Comparison of ENCODE assay signal across 8 mouse cellular contexts in genomic region chr4:128924841-128925606, GRCm38 (mm10). TPM values are rescaled to one million over a fixed set of nuclear protein-coding genes. Genes with fewer than 3 reads are reported as not detected.
DNase-seq lines count a peak whose midpoint lies in the region; ATAC-seq and TF ChIP-seq lines count a peak whose summit lies in the region.

No protein-coding gene starts in this region.

- no peaks in the 10 kb centered on the region for H3K9me3 ChIP-seq in ES-Bruce4 (replicated peaks; ENCODE audit: control insufficient read depth, insufficient read depth, low read length, poor library complexity, severe bottlenecking)
- H3K9me3 ChIP-seq in forebrain, postnatal 0 days (ENCODE audit: low read length): no peaks in the 10 kb centered on the region
- no peaks in the 10 kb centered on the region for H3K9me3 ChIP-seq in lung, embryonic 14.5 days (ENCODE audit: low read depth, low read length)

- TF ChIP-seq CTCF in ES-Bruce4 (IDR thresholded peaks at IDR 0.05; ENCODE audit: low read depth, low read length): peak; percentile 90
- TF ChIP-seq CTCF in forebrain, postnatal 0 days (IDR thresholded peaks at IDR 0.05; ENCODE audit: low read depth): peak; percentile 94
- TF ChIP-seq CTCF in lung, embryonic 14.5 days (IDR thresholded peaks at IDR 0.05; ENCODE audit: low read depth): peak; percentile 93

- H3K9ac ChIP-seq in ES-Bruce4 (ENCODE audit: low read depth, poor library complexity, severe bottlenecking): peak overlapping the region; percentile 57
- H3K9ac ChIP-seq in forebrain, postnatal 0 days: peak overlapping the region; percentile 37
- H3K9ac ChIP-seq in lung, embryonic 14.5 days: peak overlapping the region; percentile 21

- 0 out of 2 replicates have a peak, but pooled peaks have one; percentile 13 for TF ChIP-seq EP300 in ES-Bruce4 (IDR thresholded peaks at IDR 0.05; ENCODE audit: insufficient read depth, low read depth, low read length)

- peaks cover 2% of the 10 kb centered on the region for H3K4me1 ChIP-seq in ES-Bruce4 (ENCODE audit: control insufficient read depth, insufficient read depth, low read length)
- H3K4me1 ChIP-seq in forebrain, postnatal 0 days (ENCODE audit: insufficient read depth): peaks cover 6% of the 10 kb centered on the region; the same call in 1 of the 2 replicates
- H3K4me1 ChIP-seq in lung, embryonic 14.5 days (ENCODE audit: insufficient read depth): no peaks in the 10 kb centered on the region

- H3K36me3 ChIP-seq in ES-Bruce4 (ENCODE audit: control insufficient read depth, insufficient read depth, low read length, poor library complexity, severe bottlenecking): no peaks in the 10 kb centered on the region
- H3K36me3 ChIP-seq in forebrain, postnatal 0 days (ENCODE audit: insufficient read depth): no peaks in the 10 kb centered on the region
- H3K36me3 ChIP-seq in lung, embryonic 14.5 days (ENCODE audit: insufficient read depth): no peaks in the 10 kb centered on the region

- 15% methylated on average over 36 of the region's 36 CpGs for WGBS in forebrain, postnatal 0 days
- 13% methylated on average over 36 of the region's 36 CpGs for WGBS in lung, embryonic 14.5 days

- H3K27me3 ChIP-seq in ES-Bruce4 (ENCODE audit: control insufficient read depth, insufficient read depth, low read length, poor library complexity, severe bottlenecking): no peaks in the 10 kb centered on the region
- H3K27me3 ChIP-seq in forebrain, postnatal 0 days (ENCODE audit: insufficient read depth, low read length): no peaks in the 10 kb centered on the region
- H3K27me3 ChIP-seq in lung, embryonic 14.5 days (ENCODE audit: insufficient read depth, low read length): no peaks in the 10 kb centered on the region

- H3K27ac ChIP-seq in ES-Bruce4 (ENCODE audit: insufficient read depth, low read length): no peak overlapping the region
- H3K27ac ChIP-seq in forebrain, postnatal 0 days (ENCODE audit: low read depth, low read length): no peak overlapping the region
- no peak overlapping the region for H3K27ac ChIP-seq in lung, embryonic 14.5 days (ENCODE audit: low read depth)

- H3K4me2 ChIP-seq in forebrain, postnatal 0 days (ENCODE audit: low read depth): peak overlapping the region; percentile 69
- peak overlapping the region; percentile 55 for H3K4me2 ChIP-seq in lung, embryonic 14.5 days

- peak overlapping the region; percentile 49 for H3K4me3 ChIP-seq in ES-Bruce4 (ENCODE audit: low read depth, low read length)
- peak overlapping the region; percentile 37 for H3K4me3 ChIP-seq in forebrain, postnatal 0 days (ENCODE audit: low read depth, low read length)
- peak overlapping the region; percentile 22 for H3K4me3 ChIP-seq in lung, embryonic 14.5 days (ENCODE audit: low read depth, low read length)

- ATAC-seq in forebrain, postnatal 0 days: peak; percentile 92
- ATAC-seq in lung, embryonic 14.5 days (ENCODE audit: insufficient read depth): peak; percentile 88
- peak; percentile 88 for ATAC-seq in neutrophil, adult 5-6 weeks (ENCODE audit: extremely low read depth, insufficient number of reproducible peaks, low FRiP score, poor library complexity, severe bottlenecking)

- TF ChIP-seq POLR2A in ES-Bruce4 (IDR thresholded peaks at IDR 0.05; ENCODE audit: insufficient read depth, low read length): peak; percentile 54

- peak; percentile 87 for DNase-seq in cerebellum, adult 11 months
- DNase-seq in forebrain, postnatal 0 days: peak; percentile 96
- peak; percentile 87 for DNase-seq in heart, postnatal 4 days
- peak; percentile 62 to 83 for DNase-seq in layer of hippocampus, adult 8-10 months (ENCODE audit: low spot score in 2 of 2)
- peak; percentile 96 for DNase-seq in lung, embryonic 14.5 days
- DNase-seq in thymus, postnatal 0 days (ENCODE audit: low spot score): peak; percentile 88

RNA-seq across cellular contexts. Expression of gene Azin2, which starts 37.2 kb away (rescaled TPM):
- polyA plus RNA-seq in ES-Bruce4 (2011; ENCODE audit: insufficient read depth, insufficient read length, low read depth, missing spikeins): 31.9 and 32.9 TPM in 2 replicates
- total RNA-seq in forebrain, postnatal 0 days (2014; rRNA removed): 19.2 and 23.4 TPM in 2 replicates
- 16.4 and 18.0 TPM in 2 replicates for polyA plus RNA-seq in forebrain, postnatal 0 days (2015; fragmentation: Nextera tagmentation; extraction: Ambion mirVana)
- 1 to 10 TPM; 7.7 to 8.7 TPM for total RNA-seq in heart, postnatal 4 days (2021)
- total RNA-seq in layer of hippocampus, adult 8-10 months (2022): 10 to 100 TPM; 38.0 to 45.0 (median 43.4) TPM
- 17.6 and 21.2 TPM in 2 replicates for polyA plus RNA-seq in lung, embryonic 14.5 days (2014; fragmentation: Nextera tagmentation; extraction: Ambion mirVana)
- 0.98 TPM in 1 of 2 replicates, not detected in the other for total RNA-seq in neutrophil, adult 5-6 weeks (2017)
- 7.1 and 9.2 TPM in 2 replicates for polyA plus RNA-seq in thymus, postnatal 0 days (2015; fragmentation: Nextera tagmentation; extraction: Ambion mirVana)

RNA-seq across cellular contexts. Expression of gene Trim62, which starts 41.6 kb away (rescaled TPM):
- 1.9 and 2.8 TPM in 2 replicates for polyA plus RNA-seq in ES-Bruce4 (2011; ENCODE audit: insufficient read depth, insufficient read length, low read depth, missing spikeins)
- 10.9 and 15.7 TPM in 2 replicates for total RNA-seq in forebrain, postnatal 0 days (2014; rRNA removed)
- polyA plus RNA-seq in forebrain, postnatal 0 days (2015; fragmentation: Nextera tagmentation; extraction: Ambion mirVana): 15.5 and 20.4 TPM in 2 replicates
- total RNA-seq in heart, postnatal 4 days (2021): 1 to 10 TPM; 3.2 to 3.7 TPM
- 10 to 100 TPM; 14.2 to 17.7 (median 16.5) TPM for total RNA-seq in layer of hippocampus, adult 8-10 months (2022)
- polyA plus RNA-seq in lung, embryonic 14.5 days (2014; fragmentation: Nextera tagmentation; extraction: Ambion mirVana): 8.4 and 8.5 TPM in 2 replicates
- total RNA-seq in neutrophil, adult 5-6 weeks (2017): 0.58 and 0.86 TPM in 2 replicates
- polyA plus RNA-seq in thymus, postnatal 0 days (2015; fragmentation: Nextera tagmentation; extraction: Ambion mirVana): 0.84 and 1.0 TPM in 2 replicates
